Mouse (Mus musculus): ENCODE measurements around the gene Gm826. TPM values are rescaled to one million over a fixed set of nuclear protein-coding genes. Genes with fewer than 3 reads are reported as not detected.

Gene Gm826
- polyA plus RNA-seq, 1 experiment from 2014 or later, result 0.37 TPM

- no peak overlapping the region for H3K4me2 ChIP-seq (replicated peaks; ENCODE audit: low read depth, low read length)
- H3K9ac ChIP-seq (ENCODE audit: low read depth, low read length), result no peak overlapping the region
- no peaks in the 10 kb centered on the region for H3K4me1 ChIP-seq (ENCODE audit: control insufficient read depth, insufficient read depth, low read length)
- ATAC-seq (ENCODE audit: low FRiP score, low TSS enrichment), result no peak
- H3K9me3 ChIP-seq (ENCODE audit: control insufficient read depth, low read length), result no peaks in the 10 kb centered on the region
- H3K4me3 ChIP-seq (ENCODE audit: low read length), result no peak overlapping the region
- 78% methylated on average over 11 of the region's 11 CpGs for WGBS
- no peak overlapping the region for H3K27ac ChIP-seq (ENCODE audit: low read depth, low read length)
- H3K27me3 ChIP-seq (ENCODE audit: control insufficient read depth, insufficient read depth, low read length), result no peaks in the 10 kb centered on the region
- no peaks in the 10 kb centered on the region for H3K36me3 ChIP-seq (ENCODE audit: control insufficient read depth, insufficient read depth, low read length)
Measured at GRCm38 (mm10) chr2:160267828-160268453, 66.0 kb downstream of the Gm826 start.

GRCm38 (mm10) chr2:160263861-160264260 is 70.1 kb downstream of the Gm826 start:
- H3K9me3 ChIP-seq (ENCODE audit: control insufficient read depth, low read length), result no peaks in the 10 kb centered on the region
- no peaks in the 10 kb centered on the region for H3K36me3 ChIP-seq (ENCODE audit: control insufficient read depth, insufficient read depth, low read length)
- H3K27me3 ChIP-seq (ENCODE audit: control insufficient read depth, insufficient read depth, low read length), result no peaks in the 10 kb centered on the region
- no peak overlapping the region for H3K27ac ChIP-seq (ENCODE audit: low read depth, low read length)
- no peak overlapping the region for H3K9ac ChIP-seq (ENCODE audit: low read depth, low read length)
- H3K4me3 ChIP-seq (ENCODE audit: low read length), result no peak overlapping the region
- WGBS, result 90% methylated on average over 8 of the region's 8 CpGs
- no peak for ATAC-seq (ENCODE audit: low FRiP score, low TSS enrichment)
- H3K4me2 ChIP-seq (replicated peaks; ENCODE audit: low read depth, low read length), result no peak overlapping the region
- H3K4me1 ChIP-seq (ENCODE audit: control insufficient read depth, insufficient read depth, low read length), result no peaks in the 10 kb centered on the region

- no peaks in the 10 kb centered on the region for H3K4me1 ChIP-seq (ENCODE audit: control insufficient read depth, insufficient read depth, low read length)
- no peaks in the 10 kb centered on the region for H3K36me3 ChIP-seq (ENCODE audit: control insufficient read depth, insufficient read depth, low read length)
- no peak overlapping the region for H3K9ac ChIP-seq (ENCODE audit: low read depth, low read length)
- no peaks in the 10 kb centered on the region for H3K27me3 ChIP-seq (ENCODE audit: control insufficient read depth, insufficient read depth, low read length)
- H3K4me2 ChIP-seq (replicated peaks; ENCODE audit: low read depth, low read length), result no peak overlapping the region
- no peak overlapping the region for H3K27ac ChIP-seq (ENCODE audit: low read depth, low read length)
- H3K9me3 ChIP-seq (ENCODE audit: control insufficient read depth, low read length), result no peaks in the 10 kb centered on the region
- no peak overlapping the region for H3K4me3 ChIP-seq (ENCODE audit: low read length)
- WGBS, result 80% methylated on average over 3 of the region's 3 CpGs
- no peak for ATAC-seq (ENCODE audit: low FRiP score, low TSS enrichment)
Measured at GRCm38 (mm10) chr2:160261538-160261937, 72.4 kb downstream of the Gm826 start.

Other genes starting within 250 kb of the Gm826 start
- gene Mafb, start 32.9 kb upstream of the Gm826 start, polyA plus RNA-seq (2014; fragmentation: Nextera tagmentation; extraction: Ambion mirVana), result 23.0 and 33.2 TPM in 2 replicates

Data from kidney, embryonic 14.5 days (tissue).